Mouse (Mus musculus): ENCODE data around the gene Dbx2.

DNA sequence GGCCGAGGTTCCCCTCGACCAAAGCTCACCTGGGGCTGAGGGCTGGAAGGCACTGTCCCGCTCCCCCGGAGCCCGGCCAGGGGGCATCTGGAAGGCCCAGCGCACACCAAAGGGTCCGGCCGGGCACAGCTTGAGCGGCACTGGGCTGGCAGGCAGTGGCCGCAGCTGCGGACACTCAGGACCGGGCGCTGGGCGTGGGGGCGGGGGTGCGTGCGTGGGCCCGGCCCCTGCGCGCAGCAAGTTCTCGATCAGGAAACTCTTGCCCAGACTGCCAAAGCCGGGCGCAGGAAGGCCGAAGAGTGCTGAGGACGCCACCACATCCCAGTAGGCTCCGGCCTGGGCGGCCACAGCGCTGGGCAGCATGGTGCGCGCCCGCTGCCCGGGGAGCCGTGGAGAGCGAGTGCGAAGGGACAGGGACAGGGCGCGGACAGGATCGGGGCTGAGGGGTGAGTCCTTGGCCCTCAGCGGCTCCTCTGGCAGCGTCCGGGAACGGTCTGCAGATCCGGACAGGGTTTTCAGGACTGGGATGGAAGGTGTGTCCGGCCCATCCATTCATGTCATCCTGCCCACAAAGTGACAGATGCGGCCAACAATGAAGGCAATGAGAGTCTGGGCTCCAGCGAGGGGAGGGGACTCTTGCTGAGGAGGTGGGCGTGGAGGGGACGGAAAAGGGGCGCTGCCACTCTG lies 1.4 kb downstream of the Dbx2 start:
- TF ChIP-seq FLI1 (IDR thresholded peaks at IDR 0.05; ENCODE audit: low read length), result no peak
- no peak for TF ChIP-seq GATA1 (IDR thresholded peaks at IDR 0.05; ENCODE audit: borderline replicate concordance, low read length)

Data from megakaryocyte, embryonic 14.5 days (primary cell).